Mouse (Mus musculus) embryonic fibroblast, embryonic 13.5 days (primary cell): Measurements from ENCODE around the gene H2-M10.1.

Source experiments
- CTCF ChIP-seq: IDR thresholded peaks from 2 replicates; pipeline ENCODE4 v1.5.1; 2011; ENCODE audit warnings: mild to moderate bottlenecking, control low read depth, low read length, moderate library complexity, borderline replicate concordance; ENCODE audit not compliant: insufficient read depth
- POLR2A ChIP-seq: IDR thresholded peaks from 2 replicates; pipeline ENCODE4 v1.6.1; 2011; ENCODE audit warnings: low read depth, mild to moderate bottlenecking, control low read depth, low read length, moderate library complexity

DNA sequence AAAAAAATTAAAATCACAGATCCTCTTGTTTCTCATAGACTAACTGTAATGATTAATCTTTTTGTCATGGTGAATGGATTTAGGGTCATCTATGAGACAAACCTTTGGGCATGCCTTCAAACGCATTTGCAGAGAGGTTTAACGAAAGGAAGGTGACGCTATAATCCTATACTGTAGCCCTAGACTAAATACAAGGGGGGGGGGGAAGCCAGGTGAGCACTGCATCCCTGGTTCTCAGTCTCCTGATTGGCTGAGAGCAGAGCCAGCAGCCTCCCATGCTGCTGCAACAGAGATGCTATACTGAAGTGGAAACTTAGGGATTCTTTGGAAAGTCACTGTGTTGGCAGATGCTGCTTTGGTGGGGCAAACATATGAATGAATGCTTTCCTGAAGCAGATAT is 29.8 kb upstream of the H2-M10.1 start:
- TF ChIP-seq CTCF: no peak
- TF ChIP-seq POLR2A: no peak
